Mouse (Mus musculus): ENCODE measurements around the gene D630045J12Rik. TPM values are rescaled to one million over a fixed set of nuclear protein-coding genes. Genes with fewer than 3 reads are reported as not detected.

Gene D630045J12Rik
- total RNA-seq, 1 experiment = 4.1 TPM

GRCm38 (mm10) chr6:38186312-38186950 lies 67.4 kb downstream of the D630045J12Rik start:
- Histone ChIP-seq H3K9ac (ENCODE audit: insufficient read depth, low read depth, low read length, poor library complexity, severe bottlenecking) (no peak overlapping the region), H3K27ac (ENCODE audit: insufficient read depth, low read depth, low read length, poor library complexity, severe bottlenecking) (no peak overlapping the region), H3K4me1 (ENCODE audit: control insufficient read depth in 2 of 2, insufficient read depth in 2 of 2, low read length in 2 of 2, poor library complexity in 1 of 2) (no peaks in the 10 kb centered on the region), H3K9me3 (ENCODE audit: control insufficient read depth, insufficient read depth, low read depth, low read length) (no peaks in the 10 kb centered on the region), H3K4me3 (ENCODE audit: insufficient read depth in 1 of 2, low read depth in 1 of 2, low read length in 2 of 2, poor library complexity in 1 of 2, severe bottlenecking in 1 of 2) (no peak overlapping the region), H3K36me3 (ENCODE audit: control insufficient read depth, insufficient read depth, low read length, poor library complexity, severe bottlenecking) (no peaks in the 10 kb centered on the region)
- no peak for TF ChIP-seq ZNF384 (IDR thresholded peaks at IDR 0.05; ENCODE audit: low read depth, low read length)
- no peak for TF ChIP-seq CHD2 (IDR thresholded peaks at IDR 0.05; ENCODE audit: low read depth, low read length)
- TF ChIP-seq ZC3H11A (IDR thresholded peaks at IDR 0.05; ENCODE audit: borderline replicate concordance, low read depth, low read length) = no peak
- TF ChIP-seq MAFK (IDR thresholded peaks at IDR 0.05; ENCODE audit: insufficient read depth, low read depth, low read length) = no peak
- no peak for TF ChIP-seq HCFC1 (IDR thresholded peaks at IDR 0.05; ENCODE audit: borderline replicate concordance, insufficient read depth, low read length)
- in situ Hi-C loops (cut with MboI; ENCODE audit: low sequenced_read_pairs in 2 of 2, unreplicated experiment in 2 of 2) = no loop called here
- no peak for DNase-seq (ENCODE audit: low read depth, low spot score)

GRCm38 (mm10) chr6:38184791-38185190 lies 69.0 kb downstream of the D630045J12Rik start:
- no peak for TF ChIP-seq ZNF384 (IDR thresholded peaks at IDR 0.05; ENCODE audit: low read depth, low read length)
- no peak for TF ChIP-seq CHD2 (IDR thresholded peaks at IDR 0.05; ENCODE audit: low read depth, low read length)
- TF ChIP-seq HCFC1 (IDR thresholded peaks at IDR 0.05; ENCODE audit: borderline replicate concordance, insufficient read depth, low read length) = no peak
- TF ChIP-seq ZC3H11A (IDR thresholded peaks at IDR 0.05; ENCODE audit: borderline replicate concordance, low read depth, low read length) = no peak
- no peak for TF ChIP-seq MAFK (IDR thresholded peaks at IDR 0.05; ENCODE audit: insufficient read depth, low read depth, low read length)
- Histone ChIP-seq H3K36me3 (ENCODE audit: control insufficient read depth, insufficient read depth, low read length, poor library complexity, severe bottlenecking) (no peaks in the 10 kb centered on the region), H3K4me1 (ENCODE audit: control insufficient read depth in 2 of 2, insufficient read depth in 2 of 2, low read length in 2 of 2, poor library complexity in 1 of 2) (peaks cover 0 to 3% of the 10 kb centered on the region in 2 experiments; a peak in 1 of 4 replicates), H3K9me3 (ENCODE audit: control insufficient read depth, insufficient read depth, low read depth, low read length) (no peaks in the 10 kb centered on the region), H3K4me3 (ENCODE audit: insufficient read depth in 1 of 2, low read depth in 1 of 2, low read length in 2 of 2, poor library complexity in 1 of 2, severe bottlenecking in 1 of 2) (no peak overlapping the region), H3K27ac (ENCODE audit: insufficient read depth, low read depth, low read length, poor library complexity, severe bottlenecking) (no peak overlapping the region), H3K9ac (ENCODE audit: insufficient read depth, low read depth, low read length, poor library complexity, severe bottlenecking) (no peak overlapping the region)
- DNase-seq (ENCODE audit: low read depth, low spot score) = no peak
- in situ Hi-C loops (cut with MboI; ENCODE audit: low sequenced_read_pairs in 2 of 2, unreplicated experiment in 2 of 2) = no loop called here

- in situ Hi-C loops (cut with MboI; ENCODE audit: low sequenced_read_pairs in 2 of 2, unreplicated experiment in 2 of 2) = no loop called here
- Histone ChIP-seq H3K27ac (ENCODE audit: insufficient read depth, low read depth, low read length, poor library complexity, severe bottlenecking) (no peak overlapping the region), H3K4me1 (ENCODE audit: control insufficient read depth in 2 of 2, insufficient read depth in 2 of 2, low read length in 2 of 2, poor library complexity in 1 of 2) (peaks cover 0 to 3% of the 10 kb centered on the region in 2 experiments; a peak in 1 of 4 replicates), H3K4me3 (ENCODE audit: insufficient read depth in 1 of 2, low read depth in 1 of 2, low read length in 2 of 2, poor library complexity in 1 of 2, severe bottlenecking in 1 of 2) (no peak overlapping the region), H3K9ac (ENCODE audit: insufficient read depth, low read depth, low read length, poor library complexity, severe bottlenecking) (no peak overlapping the region), H3K36me3 (ENCODE audit: control insufficient read depth, insufficient read depth, low read length, poor library complexity, severe bottlenecking) (no peaks in the 10 kb centered on the region), H3K9me3 (ENCODE audit: control insufficient read depth, insufficient read depth, low read depth, low read length) (no peaks in the 10 kb centered on the region)
- TF ChIP-seq HCFC1 (IDR thresholded peaks at IDR 0.05; ENCODE audit: borderline replicate concordance, insufficient read depth, low read length) (no peak), ZC3H11A (IDR thresholded peaks at IDR 0.05; ENCODE audit: borderline replicate concordance, low read depth, low read length) (no peak)
- DNase-seq (ENCODE audit: low read depth, low spot score) = no peak
Observed at GRCm38 (mm10) chr6:38181756-38182318, 72.0 kb downstream of the D630045J12Rik start.

DNA sequence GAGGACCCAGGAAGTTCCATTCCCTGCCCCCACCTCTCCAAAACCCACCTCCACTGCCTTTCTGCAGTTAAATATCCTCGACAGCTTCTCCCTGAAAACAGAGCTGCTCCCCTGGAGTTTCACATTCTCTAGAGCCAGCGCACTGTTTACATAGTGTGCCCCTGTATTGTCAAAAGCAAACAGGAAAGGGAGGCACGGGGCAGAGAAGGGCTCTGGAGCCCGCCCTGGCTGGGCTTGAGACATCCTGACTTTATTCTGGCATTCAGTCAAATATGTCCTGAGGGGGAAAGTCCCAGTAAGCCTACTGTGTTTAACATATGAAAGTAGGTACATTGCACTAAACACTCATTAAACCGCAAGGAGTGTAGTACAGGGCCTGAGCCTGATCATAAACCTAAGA lies 73.1 kb downstream of the D630045J12Rik start:
- DNase-seq (ENCODE audit: low read depth, low spot score) = no peak
- in situ Hi-C loops (cut with MboI; ENCODE audit: low sequenced_read_pairs in 2 of 2, unreplicated experiment in 2 of 2) = no loop called here
- Histone ChIP-seq H3K9ac (ENCODE audit: insufficient read depth, low read depth, low read length, poor library complexity, severe bottlenecking) (no peak overlapping the region), H3K9me3 (ENCODE audit: control insufficient read depth, insufficient read depth, low read depth, low read length) (no peaks in the 10 kb centered on the region), H3K36me3 (ENCODE audit: control insufficient read depth, insufficient read depth, low read length, poor library complexity, severe bottlenecking) (no peaks in the 10 kb centered on the region), H3K4me3 (ENCODE audit: insufficient read depth in 1 of 2, low read depth in 1 of 2, low read length in 2 of 2, poor library complexity in 1 of 2, severe bottlenecking in 1 of 2) (no peak overlapping the region), H3K27ac (ENCODE audit: insufficient read depth, low read depth, low read length, poor library complexity, severe bottlenecking) (no peak overlapping the region), H3K4me1 (ENCODE audit: control insufficient read depth in 2 of 2, insufficient read depth in 2 of 2, low read length in 2 of 2, poor library complexity in 1 of 2) (peaks cover 0 to 3% of the 10 kb centered on the region in 2 experiments; a peak in 1 of 4 replicates)
- TF ChIP-seq MAFK (IDR thresholded peaks at IDR 0.05; ENCODE audit: insufficient read depth, low read depth, low read length) (no peak), HCFC1 (IDR thresholded peaks at IDR 0.05; ENCODE audit: borderline replicate concordance, insufficient read depth, low read length) (no peak), ZNF384 (IDR thresholded peaks at IDR 0.05; ENCODE audit: low read depth, low read length) (no peak), CHD2 (IDR thresholded peaks at IDR 0.05; ENCODE audit: low read depth, low read length) (no peak), ZC3H11A (IDR thresholded peaks at IDR 0.05; ENCODE audit: borderline replicate concordance, low read depth, low read length) (no peak)

Measured in ES-E14 (cell line).